Mouse (Mus musculus): ENCODE measurements around the gene Frmd5.

GRCm38 (mm10) chr2:121655966-121656365 lies 150.9 kb downstream of the Frmd5 start:
- TF ChIP-seq POLR2A (IDR thresholded peaks at IDR 0.05; ENCODE audit: borderline replicate concordance, extremely low read depth, insufficient read depth, insufficient read length, poor library complexity, severe bottlenecking), result no peak
- no peak for TF ChIP-seq CTCF (IDR thresholded peaks at IDR 0.05; ENCODE audit: borderline replicate concordance, extremely low read depth, insufficient read depth, insufficient read length)

Measured in brain, embryonic 14.5 days (tissue).